Mouse (Mus musculus): Measurements from ENCODE around the gene Cacna1e. TPM values are rescaled to one million over a fixed set of nuclear protein-coding genes. Genes with fewer than 3 reads are reported as not detected.

Cacna1e gene
- polyA plus RNA-seq, 1 experiment from 2014 or later: 0.29 TPM

DNA sequence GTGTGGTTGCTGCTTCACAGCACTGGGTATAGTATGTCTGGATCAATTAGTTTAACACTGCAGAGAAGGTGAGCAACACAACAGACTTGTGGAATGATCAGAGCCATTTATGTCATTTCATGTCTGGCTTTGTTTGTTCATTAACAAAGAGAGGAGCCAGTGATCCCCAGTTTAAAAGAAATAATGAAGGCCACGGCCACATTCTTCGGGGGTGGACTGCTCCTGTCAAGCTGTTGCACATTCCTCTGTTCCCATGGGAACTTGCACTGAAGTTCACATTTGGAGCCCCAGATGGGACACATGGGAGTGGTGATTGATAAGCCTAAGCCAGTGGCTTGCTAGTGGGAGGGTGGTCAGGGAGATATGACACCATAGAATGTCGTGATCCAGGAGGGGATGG lies 437.8 kb downstream of the Cacna1e start:
- 50% methylated on average over 3 of the region's 3 CpGs for WGBS
- ATAC-seq (ENCODE audit: insufficient number of reproducible peaks, low FRiP score): no peak
- H3K4me2 ChIP-seq: no peak overlapping the region

DNA sequence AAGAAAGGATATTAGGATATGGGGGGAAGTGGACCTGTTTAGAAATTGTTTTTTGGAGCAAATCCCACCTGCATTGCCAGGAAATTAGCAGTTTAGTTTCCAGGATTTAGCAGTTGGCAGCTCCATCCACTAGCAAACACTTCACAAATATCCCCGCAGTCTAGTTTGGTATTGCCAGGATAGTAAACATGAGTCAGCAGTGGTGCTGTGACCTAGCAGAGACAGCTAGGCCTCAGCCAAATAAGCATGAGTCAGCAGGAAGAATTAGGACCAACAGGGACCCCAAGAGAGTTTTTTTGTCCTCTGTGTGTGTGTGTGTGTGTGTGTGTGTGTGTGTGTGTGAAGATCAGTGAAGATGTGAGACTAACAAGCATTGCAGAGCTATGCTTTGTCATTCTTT lies 450.8 kb downstream of the Cacna1e start:
- no peaks in the 10 kb centered on the region for H3K27me3 ChIP-seq (replicated peaks)
- no peak overlapping the region for H3K4me3 ChIP-seq
- no peak overlapping the region for H3K4me2 ChIP-seq
- no peaks in the 10 kb centered on the region for H3K4me1 ChIP-seq (replicated peaks)
- ATAC-seq (ENCODE audit: insufficient number of reproducible peaks, low FRiP score): no peak
- H3K36me3 ChIP-seq: no peaks in the 10 kb centered on the region
- no peak overlapping the region for H3K27ac ChIP-seq (ENCODE audit: poor library complexity, severe bottlenecking)
- WGBS: 86% methylated on average over 1 of the region's 1 CpGs
- 0 out of 2 replicates have a peak, but pooled peaks cover 3% of the 10 kb centered on the region for H3K9me3 ChIP-seq (replicated peaks)
- H3K9ac ChIP-seq: no peak overlapping the region

More for the DNA sequence above, 437.8 kb downstream of the Cacna1e start:
- Histone ChIP-seq H3K27ac (ENCODE audit: poor library complexity, severe bottlenecking) (no peak overlapping the region), H3K27me3 (replicated peaks) (no peaks in the 10 kb centered on the region), H3K9me3 (replicated peaks) (no peaks in the 10 kb centered on the region), H3K36me3 (no peaks in the 10 kb centered on the region), H3K4me1 (replicated peaks) (no peaks in the 10 kb centered on the region), H3K9ac (no peak overlapping the region), H3K4me3 (no peak overlapping the region)

- no peak overlapping the region for H3K9ac ChIP-seq
- no peaks in the 10 kb centered on the region for H3K4me1 ChIP-seq (replicated peaks)
- no peak overlapping the region for H3K27ac ChIP-seq (ENCODE audit: poor library complexity, severe bottlenecking)
- no peaks in the 10 kb centered on the region for H3K27me3 ChIP-seq (replicated peaks)
- WGBS: 51% methylated on average over 1 of the region's 1 CpGs
- 0 out of 2 replicates have a peak, but pooled peaks cover 3% of the 10 kb centered on the region for H3K9me3 ChIP-seq (replicated peaks)
- ATAC-seq (ENCODE audit: insufficient number of reproducible peaks, low FRiP score): no peak
- no peak overlapping the region for H3K4me2 ChIP-seq
- H3K36me3 ChIP-seq: no peaks in the 10 kb centered on the region
- H3K4me3 ChIP-seq: no peak overlapping the region
These were observed 451.2 kb downstream of the Cacna1e start for GRCm38 (mm10) chr1:154433112-154433511.

DNA sequence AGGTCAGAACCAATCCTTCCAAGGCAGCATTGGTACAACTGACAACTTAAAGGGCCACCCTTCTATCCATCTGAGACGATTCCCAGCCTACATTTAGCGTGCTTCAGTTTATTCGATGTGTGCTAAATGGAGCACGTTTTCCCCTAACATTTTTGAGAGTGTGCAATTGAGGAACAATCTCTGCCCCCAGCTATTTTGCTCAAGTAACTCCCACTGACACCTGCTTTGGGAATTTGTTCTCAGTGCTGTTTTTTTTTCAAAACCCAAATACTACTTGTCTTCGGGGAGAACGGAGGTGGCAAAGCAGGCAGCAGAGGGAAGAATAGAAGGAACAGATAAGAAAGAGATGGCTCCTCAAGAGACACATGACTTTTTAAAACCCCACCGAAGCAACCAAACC lies 456.0 kb downstream of the Cacna1e start:
- H3K4me1 ChIP-seq (replicated peaks): no peaks in the 10 kb centered on the region
- no peaks in the 10 kb centered on the region for H3K36me3 ChIP-seq
- no peak overlapping the region for H3K27ac ChIP-seq (ENCODE audit: poor library complexity, severe bottlenecking)
- 74% methylated on average over 7 of the region's 7 CpGs for WGBS
- H3K4me3 ChIP-seq: no peak overlapping the region
- H3K9ac ChIP-seq: no peak overlapping the region
- ATAC-seq (ENCODE audit: insufficient number of reproducible peaks, low FRiP score): no peak
- H3K27me3 ChIP-seq (replicated peaks): no peaks in the 10 kb centered on the region
- no peaks in the 10 kb centered on the region for H3K9me3 ChIP-seq (replicated peaks)
- H3K4me2 ChIP-seq: no peak overlapping the region

DNA sequence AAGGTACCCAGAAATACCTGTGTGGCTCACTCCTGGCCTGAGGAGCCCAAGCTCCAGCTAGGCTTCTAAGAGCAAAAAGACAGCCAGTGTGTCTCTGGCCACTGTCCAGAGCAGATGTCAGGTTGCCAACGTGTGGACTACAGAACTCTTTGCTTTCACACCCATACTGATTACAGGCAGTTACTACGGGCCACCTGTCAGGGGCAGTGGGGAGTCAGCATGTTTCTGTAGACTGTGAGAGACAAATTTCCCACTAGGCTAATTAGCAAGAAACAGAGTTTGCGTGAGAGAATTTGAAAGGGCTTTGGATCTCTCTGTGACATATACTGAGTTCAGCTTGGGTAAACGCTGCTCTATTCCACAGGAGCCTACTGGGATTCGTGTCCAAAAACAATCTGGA lies 466.0 kb downstream of the Cacna1e start:
- no peak overlapping the region for H3K4me3 ChIP-seq
- H3K4me1 ChIP-seq (replicated peaks): peaks cover 9% of the 10 kb centered on the region
- no peak for ATAC-seq (ENCODE audit: insufficient number of reproducible peaks, low FRiP score)
- no peaks in the 10 kb centered on the region for H3K36me3 ChIP-seq
- no peak overlapping the region for H3K4me2 ChIP-seq
- no peaks in the 10 kb centered on the region for H3K9me3 ChIP-seq (replicated peaks)
- no peak overlapping the region for H3K9ac ChIP-seq
- no peak overlapping the region for H3K27ac ChIP-seq (ENCODE audit: poor library complexity, severe bottlenecking)
- 58% methylated on average over 5 of the region's 5 CpGs for WGBS
- H3K27me3 ChIP-seq (replicated peaks): no peaks in the 10 kb centered on the region

GRCm38 (mm10) chr1:154416384-154417155 lies 467.7 kb downstream of the Cacna1e start:
- H3K9ac ChIP-seq: no peak overlapping the region
- H3K27ac ChIP-seq (ENCODE audit: poor library complexity, severe bottlenecking): no peak overlapping the region
- 59% methylated on average over 20 of the region's 20 CpGs for WGBS
- no peaks in the 10 kb centered on the region for H3K27me3 ChIP-seq (replicated peaks)
- peaks cover 9% of the 10 kb centered on the region for H3K4me1 ChIP-seq (replicated peaks)
- no peaks in the 10 kb centered on the region for H3K9me3 ChIP-seq (replicated peaks)
- H3K4me2 ChIP-seq: no peak overlapping the region
- no peaks in the 10 kb centered on the region for H3K36me3 ChIP-seq
- H3K4me3 ChIP-seq: no peak overlapping the region
- ATAC-seq (ENCODE audit: insufficient number of reproducible peaks, low FRiP score): no peak

GRCm38 (mm10) chr1:154415826-154416225 lies 468.5 kb downstream of the Cacna1e start:
- Histone ChIP-seq H3K27me3 (replicated peaks) (no peaks in the 10 kb centered on the region), H3K4me3 (no peak overlapping the region), H3K27ac (ENCODE audit: poor library complexity, severe bottlenecking) (no peak overlapping the region), H3K4me1 (replicated peaks) (peaks cover 9% of the 10 kb centered on the region), H3K9ac (no peak overlapping the region), H3K36me3 (no peaks in the 10 kb centered on the region), H3K4me2 (no peak overlapping the region), H3K9me3 (replicated peaks) (no peaks in the 10 kb centered on the region)
- no peak for ATAC-seq (ENCODE audit: insufficient number of reproducible peaks, low FRiP score)
- WGBS: 78% methylated on average over 10 of the region's 10 CpGs

- Histone ChIP-seq H3K9ac (no peak overlapping the region), H3K4me1 (replicated peaks) (peaks cover 9% of the 10 kb centered on the region), H3K27ac (ENCODE audit: poor library complexity, severe bottlenecking) (no peak overlapping the region), H3K27me3 (replicated peaks) (no peaks in the 10 kb centered on the region), H3K4me2 (no peak overlapping the region), H3K9me3 (replicated peaks) (no peaks in the 10 kb centered on the region), H3K36me3 (no peaks in the 10 kb centered on the region), H3K4me3 (no peak overlapping the region)
- ATAC-seq (ENCODE audit: insufficient number of reproducible peaks, low FRiP score): no peak
- 69% methylated on average over 3 of the region's 3 CpGs for WGBS
These were observed 471.2 kb downstream of the Cacna1e start for GRCm38 (mm10) chr1:154413138-154413537.

- no peaks in the 10 kb centered on the region for H3K4me1 ChIP-seq (replicated peaks)
- WGBS: 76% methylated on average over 2 of the region's 2 CpGs
- H3K27ac ChIP-seq (ENCODE audit: poor library complexity, severe bottlenecking): no peak overlapping the region
- H3K9ac ChIP-seq: no peak overlapping the region
- no peak overlapping the region for H3K4me2 ChIP-seq
- no peaks in the 10 kb centered on the region for H3K36me3 ChIP-seq
- no peaks in the 10 kb centered on the region for H3K27me3 ChIP-seq (replicated peaks)
- no peaks in the 10 kb centered on the region for H3K9me3 ChIP-seq (replicated peaks)
- ATAC-seq (ENCODE audit: insufficient number of reproducible peaks, low FRiP score): no peak
- H3K4me3 ChIP-seq: no peak overlapping the region
These were observed 475.2 kb downstream of the Cacna1e start for GRCm38 (mm10) chr1:154409051-154409450.

DNA sequence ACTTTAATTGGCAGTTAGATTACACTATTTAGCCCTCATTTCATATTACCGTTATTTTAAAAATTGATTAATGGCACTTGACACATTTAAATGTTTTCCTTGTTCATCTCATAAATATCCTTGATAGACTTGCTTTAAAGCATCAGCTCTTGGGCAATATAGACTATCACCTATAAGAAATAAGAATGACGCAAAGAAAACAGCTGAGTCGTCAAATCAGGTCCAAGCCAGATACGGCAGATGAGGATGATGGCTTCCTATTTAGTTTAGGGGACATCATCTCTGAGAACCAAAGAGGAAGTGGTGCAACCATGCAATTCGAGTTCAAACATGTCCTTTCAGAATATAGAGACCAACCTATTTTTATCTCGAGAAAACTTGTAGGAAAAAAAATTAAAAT lies 492.3 kb downstream of the Cacna1e start:
- no peak for ATAC-seq (ENCODE audit: insufficient number of reproducible peaks, low FRiP score)
- WGBS: 76% methylated on average over 6 of the region's 6 CpGs

More for the DNA sequence above, 492.3 kb downstream of the Cacna1e start:
- no peak overlapping the region for H3K4me2 ChIP-seq
- H3K9ac ChIP-seq: no peak overlapping the region
- H3K27me3 ChIP-seq (replicated peaks): no peaks in the 10 kb centered on the region
- H3K4me3 ChIP-seq: no peak overlapping the region
- H3K27ac ChIP-seq (ENCODE audit: poor library complexity, severe bottlenecking): no peak overlapping the region
- no peaks in the 10 kb centered on the region for H3K36me3 ChIP-seq
- H3K4me1 ChIP-seq (replicated peaks): no peaks in the 10 kb centered on the region
- no peaks in the 10 kb centered on the region for H3K9me3 ChIP-seq (replicated peaks)
